Mouse (Mus musculus) gastrocnemius, postnatal 36 days (tissue): ENCODE data around the gene Zfp644. TPM values are rescaled to one million over a fixed set of nuclear protein-coding genes. Genes with fewer than 3 reads are reported as not detected.
A peak's percentile ranks its signal among the peaks of the same experiment; 100 is the strongest.

Experiments
- DNase-seq, 2 experiments: peaks; one replicate each; pipeline ENCODE4 v3.0.0; 2022
- intact Hi-C: fragments of 180-260 bp; cut with DNase I; formaldehyde crosslinking; loops from one replicate; pipeline ENCODE4 v1.15.1; 2025
- total RNA-seq, 2 experiments: library from RNA; stranded (reverse); gene quantifications; 2 replicates each; pipeline ENCODE4 v1.2.3; 2021

The Zfp644 gene
- total RNA-seq, 2 experiments from 2014 or later, result 37.7 to 44.1 TPM

DNA sequence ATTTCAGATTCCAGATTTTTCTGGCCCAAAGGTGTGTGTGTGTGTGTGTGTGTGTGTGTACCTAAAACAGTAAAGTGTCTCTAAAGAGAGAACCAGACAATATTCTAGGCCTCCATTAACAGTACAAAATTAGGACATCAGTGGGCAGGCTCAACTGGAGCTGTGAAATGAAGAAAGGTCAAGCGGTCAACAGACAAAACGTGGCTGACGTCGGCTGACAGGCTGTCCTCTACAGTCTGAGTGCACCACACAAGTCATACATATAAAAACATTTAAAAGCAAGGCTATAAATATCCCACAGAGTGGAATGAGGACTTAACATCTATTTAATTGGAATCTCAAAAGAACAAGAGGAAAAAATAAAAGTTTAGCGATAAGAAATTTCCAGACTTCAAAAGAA, 90.0 kb downstream of the Zfp644 start:
- DNase-seq, result no peak
- intact Hi-C loops, result no loop called here

GRCm38 (mm10) chr5:106605096-106605495, 92.0 kb downstream of the Zfp644 start:
- intact Hi-C loops, result no loop called here
- DNase-seq, result no peak

DNA sequence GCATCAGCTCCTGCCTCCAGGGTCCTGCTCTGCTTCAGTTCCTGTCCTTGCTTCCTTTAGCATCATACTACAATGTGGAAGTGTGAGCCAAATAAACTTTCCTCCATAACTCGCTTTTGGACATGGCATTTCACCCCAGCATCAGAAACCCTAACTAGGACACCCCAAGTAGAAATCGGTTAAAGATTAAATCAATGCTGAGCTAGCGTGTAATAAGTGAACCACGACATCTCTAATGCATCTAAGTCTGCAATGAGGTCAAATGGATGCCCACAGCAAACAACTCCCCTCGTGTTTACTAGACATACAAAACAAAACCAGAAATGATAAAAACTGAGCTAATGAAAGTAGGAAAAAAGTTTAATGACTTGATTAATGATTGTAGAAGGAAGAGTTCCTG, 92.7 kb downstream of the Zfp644 start:
- intact Hi-C loops, result no loop called here
- no peak for DNase-seq

DNA sequence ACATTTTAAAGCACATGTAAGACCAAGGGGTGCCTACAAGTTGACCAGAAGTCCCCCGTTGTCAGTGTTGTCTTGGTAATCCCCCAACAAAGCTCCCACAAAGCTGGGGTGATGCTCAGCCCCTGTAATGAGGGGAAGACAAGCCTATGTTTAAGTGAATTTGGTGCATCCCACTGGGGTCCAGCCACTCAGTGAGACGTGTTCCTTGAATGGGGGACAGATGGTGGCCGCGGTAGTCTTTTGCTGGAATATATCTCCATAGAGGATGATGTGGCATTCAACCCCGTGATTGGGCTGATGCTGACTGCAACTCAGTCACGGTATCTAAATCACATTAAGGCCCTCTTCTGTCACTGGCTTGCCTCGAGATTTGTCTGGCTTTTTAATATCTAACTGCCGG, 97.6 kb downstream of the Zfp644 start:
- intact Hi-C loops, result no loop called here
- no peak for DNase-seq

GRCm38 (mm10) chr5:106597472-106597871, 99.6 kb downstream of the Zfp644 start:
- intact Hi-C loops, result no loop called here
- no peak for DNase-seq

DNA sequence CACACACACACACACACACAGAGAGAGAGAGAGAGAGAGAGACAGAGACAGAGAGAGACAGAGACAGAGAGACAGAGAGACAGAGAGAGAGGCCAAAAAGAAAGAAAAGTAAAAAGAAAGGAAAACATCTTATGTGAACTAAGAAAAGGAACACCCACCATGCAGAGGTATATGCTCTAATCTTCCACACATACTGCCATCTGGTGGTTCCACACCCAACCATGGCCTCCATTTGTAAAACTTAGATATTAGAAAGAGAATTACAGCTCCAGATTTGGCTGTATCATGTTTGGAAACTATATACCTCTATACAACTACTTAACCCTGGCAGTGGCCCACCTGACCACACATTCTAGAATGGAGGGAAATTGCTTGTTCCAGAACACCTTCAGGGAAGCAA, 102.7 kb downstream of the Zfp644 start:
- no peak for DNase-seq
- intact Hi-C loops, result no loop called here

DNA sequence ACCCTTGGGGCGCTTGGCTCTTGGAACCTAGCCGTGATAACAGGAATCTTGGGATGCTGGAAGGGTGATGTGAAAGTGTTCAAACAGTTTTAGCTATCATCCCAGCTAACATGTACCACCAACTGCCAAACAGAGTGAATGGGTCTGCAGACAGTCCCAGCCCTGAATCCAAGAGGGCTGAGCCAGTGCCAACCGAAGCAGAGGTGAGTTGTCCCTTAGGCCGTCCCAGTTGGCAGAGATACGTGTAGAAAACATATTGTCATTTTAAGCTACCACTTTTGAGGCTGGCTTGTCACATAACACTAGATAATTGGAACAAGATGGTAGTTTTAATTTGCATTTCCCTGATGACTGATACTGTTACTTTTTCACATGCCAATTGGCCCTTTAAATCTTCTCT, 106.4 kb downstream of the Zfp644 start:
- DNase-seq, result no peak
- intact Hi-C loops, result no loop called here

DNA sequence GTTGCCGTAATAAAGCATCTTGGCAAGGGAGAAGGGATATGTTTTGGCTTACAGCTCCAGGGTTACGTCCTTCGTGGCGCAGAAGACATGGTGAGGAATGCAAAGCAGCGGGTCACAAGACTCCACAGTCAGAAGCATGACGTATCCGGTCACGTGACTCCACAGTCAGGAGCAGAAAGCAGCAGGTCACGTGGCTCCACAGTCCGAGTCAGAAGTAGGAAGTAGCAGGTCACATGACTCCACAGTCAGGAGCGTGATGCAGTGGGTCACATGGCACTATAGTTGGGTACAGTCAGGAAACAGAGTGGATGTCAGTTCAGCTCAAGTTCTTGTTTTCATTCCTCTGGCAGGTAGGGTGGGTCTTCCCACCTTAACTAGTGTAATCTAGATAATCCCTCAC, 107.4 kb downstream of the Zfp644 start:
- DNase-seq, result no peak
- intact Hi-C loops, result no loop called here

GRCm38 (mm10) chr5:106589006-106589405, 108.1 kb downstream of the Zfp644 start:
- intact Hi-C loops, result no loop called here
- DNase-seq, result no peak

DNA sequence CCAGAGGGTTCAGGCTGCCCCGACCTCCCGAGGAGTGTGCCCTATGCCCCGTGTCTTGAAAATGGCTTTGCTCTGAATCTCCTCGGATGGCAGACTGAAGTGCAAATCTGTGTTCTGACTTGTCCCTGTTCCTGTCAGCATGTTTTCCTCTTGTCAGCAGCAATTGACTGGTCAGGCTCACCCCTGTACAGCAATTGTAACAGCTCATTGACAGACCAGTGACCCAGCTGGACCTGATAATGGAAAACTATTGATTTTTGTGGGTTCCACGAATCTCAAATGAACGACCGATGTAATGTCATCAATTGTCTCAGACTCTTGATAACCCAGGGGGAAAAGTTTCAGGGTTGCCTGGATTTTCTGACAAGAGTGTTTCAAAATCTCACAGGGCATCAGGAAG, 116.1 kb downstream of the Zfp644 start:
- intact Hi-C loops, result no loop called here

DNA sequence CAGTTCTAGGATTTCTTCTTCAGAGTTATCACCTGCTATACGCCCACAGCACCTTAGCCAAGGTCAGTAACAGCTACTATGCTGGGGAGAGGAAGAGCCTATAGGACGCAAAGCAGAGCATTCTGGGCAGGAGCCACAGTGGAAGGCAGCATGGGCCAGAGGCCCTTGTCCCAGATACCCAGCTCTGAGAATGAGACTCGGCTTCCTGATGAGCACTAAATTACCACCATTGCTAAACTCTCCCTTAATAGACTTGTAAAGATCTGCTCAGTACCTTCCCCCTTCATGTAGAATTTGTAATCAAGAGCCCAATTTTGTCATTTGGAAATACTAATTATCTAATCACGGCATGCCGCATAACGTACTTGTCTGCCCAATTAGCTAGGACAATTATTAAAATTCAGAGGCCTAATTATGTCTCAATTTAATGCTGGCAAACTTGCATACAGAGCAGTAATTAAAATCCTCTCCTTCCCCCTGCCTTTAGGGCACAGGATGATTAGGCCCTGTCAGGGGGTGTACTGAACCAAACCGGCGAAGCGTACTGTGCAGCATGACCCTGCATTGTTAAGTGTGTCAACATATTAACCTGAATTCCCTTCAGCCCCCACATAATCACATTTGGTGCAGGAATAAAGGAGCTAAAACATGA, 119.7 kb downstream of the Zfp644 start:
- intact Hi-C loops, result loop anchor here (5.0 kb wide), 1 partner anchor 120 kb away; the partner anchor contains the start of gene Zfp644
- DNase-seq, result no peak

More for the DNA sequence above, 116.1 kb downstream of the Zfp644 start:
- DNase-seq, result no peak

- DNase-seq, result no peak
- intact Hi-C loops, result loop anchor here (5.0 kb wide), 1 partner anchor 122 kb away; the partner anchor contains the start of gene Zfp644
These were observed 122.0 kb downstream of the Zfp644 start for GRCm38 (mm10) chr5:106575098-106575497.

GRCm38 (mm10) chr5:106574560-106574946, 122.5 kb downstream of the Zfp644 start:
- peak; percentile 72 to 75 for DNase-seq
- intact Hi-C loops, result no loop called here

DNA sequence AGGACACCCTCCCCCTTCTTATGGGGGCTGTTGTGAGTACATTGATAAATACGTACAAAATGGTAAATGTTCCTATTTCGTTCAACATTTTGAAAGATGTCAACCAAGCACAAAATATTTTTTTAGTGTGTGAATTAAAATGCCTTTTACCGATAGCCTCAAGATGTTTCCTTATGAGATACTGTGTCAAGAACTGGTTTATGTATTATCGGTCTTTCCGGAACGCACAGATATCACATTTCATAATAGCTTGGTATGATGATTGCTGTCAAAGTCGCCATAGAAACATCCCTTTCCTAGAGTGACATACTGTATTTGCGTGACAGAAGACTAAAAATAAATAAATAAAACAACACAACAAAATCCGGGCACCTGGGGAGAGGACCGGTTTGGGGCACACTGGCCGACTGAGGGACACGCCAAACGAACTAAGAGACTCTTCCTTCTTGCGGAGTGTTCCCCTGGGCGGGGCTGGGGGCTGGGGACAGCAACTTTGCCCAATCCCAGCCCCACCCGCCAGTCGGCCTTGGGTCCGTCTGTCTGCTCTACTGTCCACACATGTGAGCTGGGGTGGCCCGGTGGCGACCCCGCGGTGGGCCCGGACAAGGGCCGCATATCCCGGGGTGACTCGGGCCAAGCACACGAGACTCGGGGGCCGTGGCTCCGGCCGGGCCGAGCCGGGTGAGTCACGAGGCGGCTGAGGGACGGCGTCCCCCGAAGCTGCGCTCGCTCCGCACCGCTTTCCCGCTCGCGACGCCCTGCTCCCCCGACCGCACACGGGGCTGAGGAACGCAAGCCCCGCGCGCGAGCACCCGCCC, 123.1 kb downstream of the Zfp644 start:
- peak in 1 of 2 experiments; percentile 19 for DNase-seq
- intact Hi-C loops, result no loop called here

Other genes with a start within 250 kb of the Zfp644 start
- not detected for gene Barhl2, start 239.1 kb downstream of the Zfp644 start, total RNA-seq
- gene Gm17304, start 88.2 kb downstream of the Zfp644 start, total RNA-seq, result not detected
- gene Hfm1, start 229.0 kb upstream of the Zfp644 start, total RNA-seq, result not detected